In genomic region chr5:131855358-131855757, GRCm38 (mm10) we compare ENCODE assay signal across 8 mouse cellular contexts.
DNase-seq lines count a peak whose midpoint lies in the region; ATAC-seq and TF ChIP-seq lines count a peak whose summit lies in the region.

No protein-coding gene starts in this region.

- intact Hi-C loops in left cerebral cortex, adult 2 months (cut with DNase I) = no loop called here

- no peak overlapping the region for H3K9ac ChIP-seq in heart, embryonic 11.5 days (ENCODE audit: low read depth, low read length)
- H3K9ac ChIP-seq in midbrain, embryonic 16.5 days (ENCODE audit: low read depth, low read length) = no peak overlapping the region

- H3K9me3 ChIP-seq in embryonic facial prominence, embryonic 10.5 days = no peaks in the 10 kb centered on the region
- H3K9me3 ChIP-seq in heart, embryonic 11.5 days (replicated peaks; ENCODE audit: control insufficient read depth, low read length) = no peaks in the 10 kb centered on the region
- no peaks in the 10 kb centered on the region for H3K9me3 ChIP-seq in midbrain, embryonic 16.5 days (replicated peaks; ENCODE audit: control insufficient read depth, low read length, poor library complexity, severe bottlenecking)

- no peak overlapping the region; the same call in 1 of the 2 replicates for H3K4me2 ChIP-seq in heart, embryonic 11.5 days
- peak overlapping the region; percentile 23; the same call in 1 of the 2 replicates for H3K4me2 ChIP-seq in midbrain, embryonic 16.5 days (ENCODE audit: low read length)

- H3K27ac ChIP-seq in embryonic facial prominence, embryonic 10.5 days (replicated peaks) = peak overlapping the region; percentile 40
- no peak overlapping the region for H3K27ac ChIP-seq in heart, embryonic 11.5 days (ENCODE audit: low read depth, low read length)
- H3K27ac ChIP-seq in midbrain, embryonic 16.5 days (ENCODE audit: low read length) = peak overlapping the region; percentile 42; the same call in 1 of the 2 replicates
- no peak overlapping the region for H3K27ac ChIP-seq in left cerebral cortex, adult 2 months

- ATAC-seq in heart, embryonic 11.5 days (replicated peaks; ENCODE audit: insufficient number of reproducible peaks, low FRiP score, low TSS enrichment) = peak; percentile 46; the same call in 1 of the 2 replicates
- ATAC-seq in midbrain, embryonic 16.5 days = no peak

- peak; percentile 6 for DNase-seq in R1 (ENCODE audit: low read depth, low spot score)
- DNase-seq in embryonic facial prominence, embryonic 10.5 days (ENCODE audit: low spot score) = peak; percentile 83
- DNase-seq in kidney, postnatal 25 days = peak; percentile 8 to 43
- no peak for DNase-seq in thymus, postnatal 14 days
- no peak for DNase-seq in left cerebral cortex, adult 2 months (ENCODE audit: extremely low spot score in 1 of 2, low spot score in 2 of 2)
- no peak for DNase-seq in frontal cortex, adult 2 months (ENCODE audit: extremely low spot score in 1 of 2, low spot score in 1 of 2)

- 11% methylated on average over 8 of the region's 8 CpGs for WGBS in embryonic facial prominence, embryonic 10.5 days
- 21% methylated on average over 8 of the region's 8 CpGs for WGBS in heart, embryonic 11.5 days (ENCODE audit: insufficient replicate concordance)
- WGBS in midbrain, embryonic 16.5 days = 23% methylated on average over 8 of the region's 8 CpGs

- H3K4me3 ChIP-seq in embryonic facial prominence, embryonic 10.5 days = no peak overlapping the region
- no peak overlapping the region for H3K4me3 ChIP-seq in heart, embryonic 11.5 days (ENCODE audit: low read depth, low read length)
- H3K4me3 ChIP-seq in midbrain, embryonic 16.5 days (ENCODE audit: low read depth, low read length) = no peak overlapping the region
- H3K4me3 ChIP-seq in left cerebral cortex, adult 2 months = no peak overlapping the region

- no peaks in the 10 kb centered on the region for H3K36me3 ChIP-seq in embryonic facial prominence, embryonic 10.5 days (replicated peaks)
- no peaks in the 10 kb centered on the region for H3K36me3 ChIP-seq in heart, embryonic 11.5 days (ENCODE audit: control insufficient read depth, insufficient read depth, low read length)
- H3K36me3 ChIP-seq in midbrain, embryonic 16.5 days (ENCODE audit: control insufficient read depth, insufficient read depth, low read length) = no peaks in the 10 kb centered on the region

- peaks cover 72% of the 10 kb centered on the region for H3K4me1 ChIP-seq in embryonic facial prominence, embryonic 10.5 days
- peaks cover 10% of the 10 kb centered on the region for H3K4me1 ChIP-seq in heart, embryonic 11.5 days (ENCODE audit: control insufficient read depth, insufficient read depth, low read length)
- peaks cover 33% of the 10 kb centered on the region for H3K4me1 ChIP-seq in midbrain, embryonic 16.5 days (ENCODE audit: control insufficient read depth, insufficient read depth, low read length)

- peaks cover 51% of the 10 kb centered on the region for H3K27me3 ChIP-seq in embryonic facial prominence, embryonic 10.5 days (replicated peaks; ENCODE audit: low read depth, poor library complexity, severe bottlenecking)
- H3K27me3 ChIP-seq in heart, embryonic 11.5 days (ENCODE audit: control insufficient read depth, insufficient read depth, low read length) = no peaks in the 10 kb centered on the region
- H3K27me3 ChIP-seq in midbrain, embryonic 16.5 days (ENCODE audit: control insufficient read depth, insufficient read depth, low read depth, low read length) = no peaks in the 10 kb centered on the region

- TF ChIP-seq CTCF in left cerebral cortex, adult 2 months (IDR thresholded peaks at IDR 0.05) = no peak

Comparison
In these comparisons a context has a peak if more than half of its experiments do, and no peak if none do; other contexts are left out.
1. DNase-seq: peak in R1 (single experiment), embryonic facial prominence, embryonic 10.5 days (single experiment) and kidney, postnatal 25 days (2 of 2); none in thymus, postnatal 14 days (single experiment), left cerebral cortex, adult 2 months (0 of 2) and frontal cortex, adult 2 months (0 of 2).
2. H3K27ac ChIP-seq: peak in embryonic facial prominence, embryonic 10.5 days (single experiment) and midbrain, embryonic 16.5 days (single experiment); none in heart, embryonic 11.5 days (single experiment) and left cerebral cortex, adult 2 months (single experiment).